Mouse (Mus musculus) neural tube, embryonic 15.5 days (tissue): ENCODE measurements around the gene Plxdc1. TPM values are rescaled to one million over a fixed set of nuclear protein-coding genes. Genes with fewer than 3 reads are reported as not detected.
A peak's percentile ranks its signal among the peaks of the same experiment; 100 is the strongest.

Experiments used
- ATAC-seq: fragments of 200-750 bp; cut with Nextera tagmentation; 2 replicates; pipeline ENCODE4 v1.8.0; 2017; ENCODE audit warnings: mild to moderate bottlenecking, moderate TSS enrichment, moderate library complexity; ENCODE audit not compliant: low FRiP score
- H3K27ac ChIP-seq: fragments of 300-500 bp; sonication (generic); replicated peaks from 2 replicates; pipeline ENCODE4 v1.5.1; 2015; ENCODE audit warnings: mild to moderate bottlenecking, inconsistent platforms
- H3K27me3 ChIP-seq: fragments of 300-500 bp; sonication (generic); replicated peaks from 2 replicates; pipeline ENCODE4 v1.6.1; 2015; ENCODE audit warnings: inconsistent platforms
- H3K36me3 ChIP-seq: fragments of 300-500 bp; sonication (generic); 2 replicates; pipeline ENCODE4 v1.6.1; 2015; ENCODE audit warnings: inconsistent platforms
- H3K4me1 ChIP-seq: fragments of 300-500 bp; sonication (generic); 2 replicates; pipeline ENCODE4 v1.6.1; 2015; ENCODE audit warnings: inconsistent platforms
- H3K4me2 ChIP-seq: fragments of 300-500 bp; sonication (generic); 2 replicates; pipeline ENCODE4 v1.6.1; 2015; ENCODE audit warnings: inconsistent platforms, mild to moderate bottlenecking, moderate library complexity
- H3K4me3 ChIP-seq: fragments of 300-500 bp; sonication (generic); replicated peaks from 2 replicates; pipeline ENCODE4 v1.5.1; 2015; ENCODE audit warnings: mild to moderate bottlenecking, inconsistent platforms
- H3K9ac ChIP-seq: fragments of 300-500 bp; sonication (generic); replicated peaks from 2 replicates; pipeline ENCODE4 v1.6.1; 2015; ENCODE audit warnings: mild to moderate bottlenecking, inconsistent platforms
- H3K9me3 ChIP-seq: fragments of 300-500 bp; sonication (generic); replicated peaks from 2 replicates; pipeline ENCODE4 v1.6.1; 2016; ENCODE audit warnings: inconsistent platforms
- WGBS: fragments of 180-500 bp; shearing (Covaris S2); methylation state at CpG from one replicate; pipeline ENCODE4 v1.1.7; 2015; ENCODE audit warnings: mixed read lengths; 5-methylcytosine and 5-hydroxymethylcytosine counted together
- polyA plus RNA-seq: library from polyadenylated mRNA; unstranded; fragments of >200 nt; fragmentation: Nextera tagmentation; extraction: Ambion mirVana; gene quantifications from 2 replicates; pipeline ENCODE4 v1.2.1, GENCODE M21; 2015

Gene Plxdc1
- polyA plus RNA-seq, 1 experiment from 2014 or later, result 1.1 TPM

DNA sequence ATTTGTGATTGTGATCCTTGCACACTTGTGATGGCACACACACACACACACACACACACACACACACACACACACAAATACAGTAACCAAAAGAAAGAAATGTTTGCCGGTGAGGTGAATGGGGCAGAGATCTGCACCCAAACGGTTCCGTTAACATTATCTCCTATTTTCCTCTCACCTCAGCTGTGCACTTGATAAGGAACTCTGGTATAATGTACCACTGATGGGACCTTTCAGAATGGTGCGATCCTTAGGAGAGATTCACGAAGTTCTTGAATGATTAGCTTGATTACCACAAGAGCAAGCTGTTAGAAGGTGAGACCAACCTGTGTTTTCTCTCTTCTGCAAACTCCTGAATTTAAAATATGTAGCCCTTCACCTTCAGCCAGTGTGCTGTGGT, 17.9 kb downstream of the Plxdc1 start:
- Histone ChIP-seq H3K27ac (no peak overlapping the region), H3K9ac (no peak overlapping the region), H3K27me3 (no peaks in the 10 kb centered on the region), H3K4me2 (no peak overlapping the region), H3K4me1 (peaks cover 10% of the 10 kb centered on the region), H3K4me3 (no peak overlapping the region), H3K36me3 (no peaks in the 10 kb centered on the region), H3K9me3 (no peaks in the 10 kb centered on the region)
- ATAC-seq, result no peak
- 90% methylated on average over 5 of the region's 5 CpGs for WGBS

DNA sequence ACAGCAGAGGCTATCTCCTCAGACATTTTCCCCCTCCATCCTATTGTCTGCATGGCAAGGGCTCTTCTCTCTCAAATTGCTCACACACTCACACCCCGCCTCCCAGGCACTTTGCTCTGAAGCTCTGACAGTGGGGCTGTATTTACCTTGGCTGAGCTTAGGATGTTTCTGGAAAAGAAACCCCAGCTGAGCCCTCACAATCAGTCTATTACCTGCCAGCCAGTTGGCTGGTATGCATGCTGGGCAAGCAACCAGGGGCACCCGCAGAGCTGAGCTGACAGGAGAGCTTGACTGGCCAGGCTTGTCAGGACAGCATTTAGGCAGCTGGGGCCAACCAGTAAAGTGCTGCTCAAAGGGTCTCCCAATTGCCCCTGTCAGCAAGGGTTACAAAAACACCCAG, 19.1 kb downstream of the Plxdc1 start:
- Histone ChIP-seq H3K4me2 (no peak overlapping the region), H3K36me3 (no peaks in the 10 kb centered on the region), H3K4me3 (no peak overlapping the region), H3K27ac (peak overlapping the region; percentile 28; the same call in 1 of the 2 replicates), H3K27me3 (no peaks in the 10 kb centered on the region), H3K9ac (no peak overlapping the region), H3K4me1 (peaks cover 10% of the 10 kb centered on the region), H3K9me3 (no peaks in the 10 kb centered on the region)
- 50% methylated on average over 2 of the region's 2 CpGs for WGBS
- no peak for ATAC-seq

DNA sequence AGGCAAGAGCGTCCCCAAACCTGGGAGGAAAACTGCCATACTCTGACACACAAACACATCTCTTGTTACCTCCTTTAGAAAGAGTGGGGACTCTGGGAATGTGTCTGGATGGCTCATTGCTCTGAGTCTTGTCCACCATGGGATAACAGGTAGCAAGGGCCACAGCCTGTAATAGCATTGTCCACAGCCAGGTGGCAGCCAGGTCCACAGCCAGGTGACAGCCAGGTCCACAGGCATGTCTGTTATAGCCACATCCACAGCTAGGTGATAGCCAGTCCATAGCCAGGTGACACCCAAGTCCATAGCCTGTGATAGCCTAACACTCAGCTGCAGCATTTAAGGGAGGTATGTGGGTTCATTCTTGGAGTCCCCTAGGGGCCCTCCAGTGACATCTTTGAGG, 25.3 kb downstream of the Plxdc1 start:
- H3K9me3 ChIP-seq, result no peaks in the 10 kb centered on the region
- no peaks in the 10 kb centered on the region for H3K36me3 ChIP-seq
- H3K4me2 ChIP-seq, result no peak overlapping the region
- H3K4me1 ChIP-seq, result peaks cover 11% of the 10 kb centered on the region
- H3K27ac ChIP-seq, result no peak overlapping the region
- H3K9ac ChIP-seq, result no peak overlapping the region
- ATAC-seq, result no peak
- WGBS, result 91% methylated on average over 1 of the region's 1 CpGs
- H3K4me3 ChIP-seq, result no peak overlapping the region
- no peaks in the 10 kb centered on the region for H3K27me3 ChIP-seq

DNA sequence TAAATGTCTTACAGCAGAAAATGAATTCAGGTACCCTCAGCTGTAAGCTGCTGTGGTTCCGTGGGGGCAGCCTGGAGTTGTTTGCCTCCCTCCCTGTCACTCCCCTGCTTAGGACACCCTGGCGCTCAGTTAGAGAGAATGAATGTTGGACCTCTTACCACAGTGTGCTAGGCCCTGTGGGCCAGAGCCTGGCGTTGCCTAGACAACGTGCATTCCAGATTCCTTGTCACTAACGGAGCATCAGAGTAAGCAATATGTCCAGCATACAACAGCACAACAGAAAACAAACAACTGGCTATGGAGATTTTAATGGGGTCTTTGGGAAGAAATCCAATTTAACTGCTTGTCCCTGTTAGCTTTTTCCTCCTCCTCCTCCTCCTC, 27.0 kb downstream of the Plxdc1 start:
- no peaks in the 10 kb centered on the region for H3K9me3 ChIP-seq
- no peaks in the 10 kb centered on the region for H3K36me3 ChIP-seq
- H3K27ac ChIP-seq, result no peak overlapping the region
- no peaks in the 10 kb centered on the region for H3K27me3 ChIP-seq
- no peak overlapping the region for H3K4me2 ChIP-seq
- WGBS, result 45% methylated on average over 5 of the region's 5 CpGs
- no peak; the same call in 1 of the 2 replicates for ATAC-seq
- H3K4me1 ChIP-seq, result peaks cover 16% of the 10 kb centered on the region
- no peak overlapping the region for H3K4me3 ChIP-seq
- no peak overlapping the region for H3K9ac ChIP-seq

DNA sequence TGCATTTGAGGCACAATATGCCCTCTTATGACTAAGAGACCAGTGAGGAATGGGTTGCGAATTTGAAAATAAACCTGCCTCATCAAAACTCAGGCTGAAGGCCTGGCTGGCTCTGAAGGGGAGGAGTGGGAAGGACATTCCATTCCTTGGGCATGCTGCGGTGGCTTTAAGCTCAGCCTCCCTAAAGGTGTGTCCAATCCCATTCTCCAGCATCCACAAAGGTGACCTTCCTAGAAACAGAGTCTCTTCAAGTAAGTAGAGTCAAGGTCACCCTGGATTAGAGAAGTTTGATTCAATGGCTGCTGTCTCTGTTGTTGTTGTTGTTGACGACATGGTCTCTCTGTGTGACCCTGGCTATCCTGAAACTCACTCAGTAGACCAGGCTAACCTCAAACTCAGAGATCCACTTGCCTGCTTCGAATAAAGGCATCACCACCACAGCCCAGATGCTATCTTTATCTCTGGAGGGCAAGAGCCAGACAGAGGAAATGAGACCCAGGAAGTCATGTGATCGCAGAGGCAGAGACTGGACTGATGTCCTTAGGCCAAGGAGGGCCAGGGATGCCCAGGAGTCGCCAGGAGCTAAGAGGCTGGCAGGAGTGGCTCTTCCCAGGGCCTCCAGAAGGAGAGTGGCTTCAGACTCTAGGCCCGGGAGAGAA, 27.5 kb downstream of the Plxdc1 start:
- ATAC-seq, result no peak
- no peak overlapping the region for H3K9ac ChIP-seq

DNA sequence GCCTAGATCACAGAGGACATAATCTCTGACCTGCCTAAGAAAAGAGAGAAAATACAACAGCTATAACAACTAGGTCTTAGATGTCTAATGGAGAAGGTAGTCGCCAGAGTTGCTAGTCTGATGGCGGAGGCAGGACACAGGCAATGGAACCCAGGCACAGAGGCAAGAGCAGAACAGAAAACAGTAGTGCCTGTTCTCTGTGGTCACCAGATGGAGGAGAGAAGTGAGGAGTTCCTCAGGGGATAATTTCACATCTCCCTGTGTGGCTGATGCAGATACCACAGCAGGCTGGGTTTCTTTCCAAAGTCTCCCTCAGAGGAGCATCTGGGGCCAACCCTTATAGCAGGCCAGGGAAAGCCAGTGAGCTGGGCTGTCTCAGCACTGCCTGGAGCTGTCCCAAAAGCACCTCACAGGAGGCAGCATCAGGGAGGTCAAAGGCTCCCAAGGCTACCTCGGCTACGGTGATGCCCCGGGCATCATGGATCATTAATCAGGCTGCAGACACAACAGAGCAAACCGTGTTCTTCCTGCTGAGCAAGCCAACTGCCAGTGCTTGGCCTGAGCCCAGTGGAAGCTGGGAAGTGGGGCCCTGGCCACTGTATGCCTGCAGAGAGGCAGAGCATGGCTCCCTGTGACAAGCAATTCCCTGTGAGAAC, 29.2 kb downstream of the Plxdc1 start:
- Histone ChIP-seq H3K9ac (no peak overlapping the region), H3K9me3 (no peaks in the 10 kb centered on the region), H3K4me1 (peaks cover 16% of the 10 kb centered on the region), H3K36me3 (no peaks in the 10 kb centered on the region), H3K27me3 (no peaks in the 10 kb centered on the region), H3K4me3 (no peak overlapping the region), H3K4me2 (no peak overlapping the region), H3K27ac (0 out of 2 replicates have a peak overlapping the region, but pooled peaks have one; percentile 14)
- no peak for ATAC-seq
- 34% methylated on average over 6 of the region's 6 CpGs for WGBS

More for the DNA sequence above, 27.5 kb downstream of the Plxdc1 start:
- H3K9me3 ChIP-seq, result no peaks in the 10 kb centered on the region
- H3K4me3 ChIP-seq, result no peak overlapping the region
- no peaks in the 10 kb centered on the region for H3K36me3 ChIP-seq
- no peaks in the 10 kb centered on the region for H3K27me3 ChIP-seq
- no peak overlapping the region for H3K27ac ChIP-seq
- no peak overlapping the region for H3K4me2 ChIP-seq
- peaks cover 16% of the 10 kb centered on the region for H3K4me1 ChIP-seq
- WGBS, result 88% methylated on average over 7 of the region's 7 CpGs

DNA sequence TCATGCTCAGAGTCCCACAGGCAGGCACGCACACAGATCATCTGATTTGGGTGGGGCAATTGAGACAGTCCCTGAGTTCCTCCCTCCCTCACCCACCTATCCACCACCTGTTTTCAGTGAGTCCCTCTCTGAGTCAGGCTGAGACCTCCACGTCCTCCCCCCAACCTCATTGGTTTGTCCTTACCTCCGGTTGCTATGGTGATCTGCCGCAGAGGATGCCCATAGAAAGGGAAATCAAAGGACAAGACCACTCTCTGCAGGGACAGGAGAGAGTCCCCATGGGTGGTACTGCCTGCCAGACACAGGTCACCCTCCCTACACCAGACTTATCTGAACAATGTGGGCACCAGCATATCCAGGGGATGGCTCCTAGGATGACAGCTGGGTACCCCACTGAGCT, 30.3 kb downstream of the Plxdc1 start:
- Histone ChIP-seq H3K9ac (no peak overlapping the region), H3K9me3 (no peaks in the 10 kb centered on the region), H3K27me3 (no peaks in the 10 kb centered on the region), H3K36me3 (no peaks in the 10 kb centered on the region), H3K4me2 (no peak overlapping the region), H3K4me3 (no peak overlapping the region), H3K27ac (no peak overlapping the region), H3K4me1 (peaks cover 16% of the 10 kb centered on the region)
- ATAC-seq, result no peak
- 38% methylated on average over 4 of the region's 4 CpGs for WGBS

DNA sequence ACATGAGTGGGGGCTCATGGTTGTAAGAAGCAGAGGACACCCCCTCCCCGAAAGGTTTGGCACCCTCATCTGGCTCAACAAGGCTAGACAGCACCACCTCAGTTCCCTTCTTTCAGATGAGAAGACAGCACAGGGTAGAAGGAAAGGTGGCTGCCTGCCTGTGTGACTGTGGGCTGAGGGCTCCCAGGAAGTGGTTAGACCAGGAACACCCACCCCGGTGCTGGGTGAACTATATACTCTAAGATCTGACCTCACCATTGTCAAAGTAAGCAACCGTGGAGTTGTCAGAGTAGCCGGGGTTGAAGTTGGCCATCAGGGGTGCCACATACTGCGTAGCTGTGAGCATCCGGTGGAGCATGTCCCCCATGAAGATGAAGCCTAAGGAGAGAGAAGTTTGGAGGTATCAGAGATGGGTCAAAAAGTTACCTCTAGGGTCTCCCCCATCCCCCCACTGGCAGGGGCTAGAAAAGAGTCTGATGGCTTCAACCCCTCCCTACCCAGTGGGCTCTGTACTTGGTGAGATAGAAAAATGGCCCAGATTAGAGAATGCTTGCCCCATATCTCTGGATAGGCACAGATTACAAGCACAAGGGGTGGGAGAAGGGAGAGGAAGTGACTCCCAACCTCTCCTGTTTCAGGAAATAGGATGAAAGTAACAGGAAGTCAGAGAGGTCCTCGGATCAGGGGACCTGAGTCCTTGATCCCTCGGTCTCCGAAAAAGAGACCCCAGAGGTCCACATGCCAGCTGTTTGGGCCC, 30.9 kb downstream of the Plxdc1 start:
- Histone ChIP-seq H3K9ac (no peak overlapping the region), H3K27me3 (no peaks in the 10 kb centered on the region), H3K4me2 (no peak overlapping the region), H3K27ac (no peak overlapping the region), H3K4me1 (peaks cover 19% of the 10 kb centered on the region), H3K4me3 (no peak overlapping the region), H3K36me3 (no peaks in the 10 kb centered on the region), H3K9me3 (no peaks in the 10 kb centered on the region)
- 88% methylated on average over 9 of the region's 9 CpGs for WGBS
- no peak for ATAC-seq

DNA sequence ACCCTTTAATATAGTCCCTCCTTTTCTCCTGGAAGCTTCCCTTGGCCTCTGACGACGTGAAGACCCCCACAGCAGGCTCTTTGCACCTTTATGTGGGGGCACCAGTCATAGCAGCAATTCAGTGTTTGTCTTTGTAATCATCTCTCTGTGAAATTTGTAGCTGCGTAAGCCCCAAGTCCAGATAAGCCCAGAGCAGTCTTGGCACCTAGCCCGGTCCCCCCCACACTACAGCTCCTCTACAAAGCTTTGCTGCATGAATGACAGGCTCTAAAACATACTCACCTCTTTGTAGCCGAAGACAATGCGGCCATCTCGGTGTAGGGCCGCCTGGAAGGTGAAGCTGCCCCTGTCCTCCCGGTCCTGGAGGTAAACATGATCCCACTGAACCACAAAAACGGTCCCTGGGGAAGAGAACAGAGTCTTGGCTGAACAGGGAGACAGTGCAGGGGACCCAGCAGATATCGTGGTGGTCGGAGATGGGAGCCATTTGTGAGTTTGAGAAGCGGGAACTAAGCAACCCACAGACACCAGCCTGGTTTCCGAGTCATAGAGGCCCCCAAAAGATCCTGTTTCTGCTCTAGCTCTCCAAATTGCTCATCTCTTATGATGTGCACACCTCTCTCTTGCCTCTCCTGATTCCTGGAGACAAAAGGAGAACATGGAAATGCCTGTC, 31.6 kb downstream of the Plxdc1 start:
- no peak overlapping the region for H3K9ac ChIP-seq
- H3K4me1 ChIP-seq, result peaks cover 26% of the 10 kb centered on the region
- no peak overlapping the region for H3K4me3 ChIP-seq
- H3K27me3 ChIP-seq, result no peaks in the 10 kb centered on the region
- 65% methylated on average over 14 of the region's 14 CpGs for WGBS
- no peak overlapping the region for H3K27ac ChIP-seq
- no peak for ATAC-seq
- no peaks in the 10 kb centered on the region for H3K9me3 ChIP-seq
- no peaks in the 10 kb centered on the region for H3K36me3 ChIP-seq
- no peak overlapping the region for H3K4me2 ChIP-seq

DNA sequence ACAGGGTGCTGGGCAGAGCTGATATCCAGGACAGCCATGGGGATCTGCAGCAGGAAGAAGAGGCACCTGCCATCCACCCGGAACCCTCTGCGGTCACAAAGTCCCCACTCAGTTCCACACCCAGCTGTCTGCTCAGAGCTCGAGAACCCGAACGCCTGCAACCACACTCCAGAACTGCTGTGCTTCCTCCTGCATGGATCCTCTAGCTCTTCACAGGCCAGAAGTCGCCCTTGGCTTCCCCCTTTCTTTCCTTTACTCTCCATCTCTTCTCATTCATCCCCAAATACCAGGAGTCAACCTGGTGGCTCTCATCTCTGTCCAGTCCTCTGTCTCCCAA, 32.3 kb downstream of the Plxdc1 start:
- H3K4me2 ChIP-seq, result no peak overlapping the region
- 96% methylated on average over 6 of the region's 6 CpGs for WGBS
- ATAC-seq, result no peak

DNA sequence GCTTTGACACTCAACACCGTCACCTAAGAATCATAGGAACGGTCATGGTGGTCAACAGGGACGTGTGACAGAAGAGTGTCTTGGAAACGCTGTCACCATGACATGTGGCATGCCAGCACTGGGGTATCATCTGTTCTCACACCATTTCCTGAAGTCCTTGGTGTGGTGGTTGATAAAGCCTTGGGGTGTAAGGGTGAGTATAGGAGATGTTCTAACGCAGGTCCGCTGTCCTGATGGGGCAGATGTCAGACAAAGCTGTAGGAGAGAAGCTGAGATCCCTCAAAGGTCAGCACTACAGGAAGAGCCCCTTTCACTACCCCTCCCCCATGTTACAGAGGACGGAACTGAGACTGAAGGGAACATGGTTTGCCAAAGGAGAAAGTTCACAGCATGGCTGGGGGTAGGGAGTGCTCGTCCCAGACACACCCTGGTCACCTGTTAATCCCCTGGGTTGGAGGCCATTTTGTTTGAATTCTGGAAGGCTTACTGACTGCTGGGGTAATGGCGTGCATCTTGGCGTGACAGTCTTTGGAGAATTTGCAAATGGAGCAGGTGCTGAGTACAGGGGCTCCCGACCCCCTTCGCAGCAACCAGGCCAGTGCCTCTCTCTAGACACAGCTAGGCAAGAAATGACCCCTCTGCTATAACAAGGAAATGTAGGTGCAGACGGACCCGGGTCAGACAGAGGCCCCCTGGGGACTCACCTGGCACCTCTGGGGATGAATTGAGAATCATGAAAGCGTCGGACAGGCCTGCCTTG, 32.9 kb downstream of the Plxdc1 start:
- no peaks in the 10 kb centered on the region for H3K36me3 ChIP-seq
- no peaks in the 10 kb centered on the region for H3K27me3 ChIP-seq
- H3K27ac ChIP-seq, result no peak overlapping the region
- no peak overlapping the region for H3K4me3 ChIP-seq
- H3K4me2 ChIP-seq, result no peak overlapping the region
- 81% methylated on average over 16 of the region's 16 CpGs for WGBS
- no peaks in the 10 kb centered on the region for H3K9me3 ChIP-seq
- no peak for ATAC-seq
- no peak overlapping the region for H3K9ac ChIP-seq
- peaks cover 23% of the 10 kb centered on the region for H3K4me1 ChIP-seq

More for the DNA sequence above, 32.3 kb downstream of the Plxdc1 start:
- no peaks in the 10 kb centered on the region for H3K27me3 ChIP-seq
- no peak overlapping the region for H3K9ac ChIP-seq
- H3K27ac ChIP-seq, result no peak overlapping the region
- no peaks in the 10 kb centered on the region for H3K9me3 ChIP-seq
- peaks cover 24% of the 10 kb centered on the region for H3K4me1 ChIP-seq
- no peaks in the 10 kb centered on the region for H3K36me3 ChIP-seq
- H3K4me3 ChIP-seq, result no peak overlapping the region
